Mouse (Mus musculus) adrenal gland, postnatal 0 days (tissue): ENCODE data around the gene Celf6. TPM values are rescaled to one million over a fixed set of nuclear protein-coding genes. Genes with fewer than 3 reads are reported as not detected.

ENCODE experiments used
- polyA plus RNA-seq: library from polyadenylated mRNA; unstranded; fragments of >200 nt; fragmentation: Nextera tagmentation; extraction: Ambion mirVana; gene quantifications from 2 replicates; pipeline ENCODE4 v1.2.1, GENCODE M21; 2015

The Celf6 gene
- polyA plus RNA-seq = 9.9 and 27.3 TPM in 2 replicates

DNA sequence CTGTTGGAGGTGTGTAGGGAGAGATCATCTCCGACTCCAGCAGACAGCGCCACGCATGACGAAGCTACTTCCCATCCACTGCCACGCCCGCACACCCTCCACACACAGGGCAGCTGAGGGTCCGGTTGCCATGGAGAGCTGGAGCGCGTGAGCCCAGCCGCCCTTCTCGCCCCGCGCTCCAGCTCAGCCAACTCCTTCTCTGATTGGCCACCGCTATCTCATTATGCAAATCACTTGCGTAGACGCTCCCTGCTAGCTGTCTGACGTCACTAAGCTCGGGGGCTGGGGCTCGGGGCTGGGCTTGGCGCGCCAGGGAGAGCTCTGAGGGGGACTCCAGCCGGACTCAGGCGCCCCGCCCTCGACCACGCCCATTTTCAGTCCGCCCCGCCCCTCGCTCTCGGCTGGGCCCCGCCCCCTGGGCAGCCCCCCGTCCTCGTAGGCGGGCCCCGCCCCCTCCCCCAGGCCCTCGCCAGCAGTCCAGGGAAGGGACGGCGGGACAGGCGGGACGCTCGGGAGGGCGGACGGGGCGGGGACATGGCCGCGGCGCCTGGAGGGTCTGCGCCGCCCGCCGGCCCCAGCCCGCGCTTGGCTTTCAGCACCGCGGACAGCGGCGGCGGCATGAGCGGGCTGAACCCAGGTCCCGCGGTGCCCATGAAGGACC is at the start of gene Celf6:
Celf6 (plus strand) TSS at position 74 of the 661 bp plus-strand sequence.

DNA sequence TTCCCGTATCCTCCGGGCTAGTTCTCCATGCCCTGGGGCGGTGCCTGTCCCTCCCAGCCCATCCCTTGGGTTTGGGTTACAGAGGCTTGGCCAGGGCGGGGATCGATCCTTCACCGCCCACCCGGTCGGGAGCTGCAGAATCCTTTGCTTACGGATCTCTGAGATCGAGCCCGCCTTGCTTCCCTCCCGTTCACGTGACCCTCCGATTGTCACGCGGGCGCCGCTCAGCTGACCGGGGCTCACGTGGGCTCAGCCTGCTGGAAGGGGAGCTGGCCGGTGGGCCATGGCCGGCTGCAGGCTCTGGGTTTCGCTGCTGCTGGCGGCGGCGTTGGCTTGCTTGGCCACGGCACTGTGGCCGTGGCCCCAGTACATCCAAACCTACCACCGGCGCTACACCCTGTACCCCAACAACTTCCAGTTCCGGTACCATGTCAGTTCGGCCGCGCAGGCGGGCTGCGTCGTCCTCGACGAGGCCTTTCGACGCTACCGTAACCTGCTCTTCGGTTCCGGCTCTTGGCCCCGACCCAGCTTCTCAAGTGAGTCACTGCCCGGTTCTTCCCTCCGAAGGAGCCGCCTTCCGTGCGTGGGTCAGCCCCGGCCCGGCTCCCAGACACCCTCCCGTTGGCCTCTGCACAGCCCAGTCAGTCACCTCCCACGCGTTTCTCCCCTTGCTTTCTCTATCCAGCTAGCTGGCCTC is 38.1 kb upstream of the Celf6 start, which contains the start of the genes Hexa and Tmem202:
Hexa (plus strand) TSS at position 100 of the 697 bp plus-strand sequence.
Tmem202 (minus strand) TSS at position 407 of the 697 bp plus-strand sequence.

DNA sequence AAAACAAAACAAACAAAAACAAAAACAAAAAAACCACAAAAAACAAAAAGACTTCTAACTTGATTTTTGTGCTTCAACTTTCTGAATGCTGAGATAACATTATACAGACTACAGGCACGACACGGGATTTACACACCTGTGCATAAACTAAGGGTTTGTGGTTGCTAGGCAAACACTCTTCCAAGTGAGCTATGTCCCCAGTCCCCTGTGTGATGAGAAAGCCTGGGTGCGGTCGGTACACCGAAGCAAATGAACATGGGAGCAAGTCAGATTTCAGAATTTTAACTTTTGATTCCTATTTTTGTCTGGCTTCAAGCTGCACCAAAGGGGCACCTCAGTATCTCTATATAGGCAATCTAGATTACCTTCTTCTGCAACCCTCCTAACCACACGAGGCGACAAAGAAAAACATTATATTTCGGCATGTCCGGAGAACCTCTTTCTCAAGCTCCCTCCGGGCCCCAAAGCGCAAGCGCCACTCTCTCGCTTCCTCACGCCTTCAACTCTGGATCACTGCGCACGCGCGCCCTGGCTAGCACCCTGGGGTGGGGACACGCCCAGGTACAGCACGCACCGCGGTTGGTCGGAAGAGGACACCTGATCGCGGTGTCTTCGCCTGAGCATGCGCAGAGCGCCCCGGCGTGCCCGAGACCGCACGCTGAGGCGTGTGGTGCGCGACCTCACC is 39.0 kb downstream of the Celf6 start, which contains the start of gene Parp6:
Parp6 (plus strand) TSS at position 663 of the 685 bp plus-strand sequence.

DNA sequence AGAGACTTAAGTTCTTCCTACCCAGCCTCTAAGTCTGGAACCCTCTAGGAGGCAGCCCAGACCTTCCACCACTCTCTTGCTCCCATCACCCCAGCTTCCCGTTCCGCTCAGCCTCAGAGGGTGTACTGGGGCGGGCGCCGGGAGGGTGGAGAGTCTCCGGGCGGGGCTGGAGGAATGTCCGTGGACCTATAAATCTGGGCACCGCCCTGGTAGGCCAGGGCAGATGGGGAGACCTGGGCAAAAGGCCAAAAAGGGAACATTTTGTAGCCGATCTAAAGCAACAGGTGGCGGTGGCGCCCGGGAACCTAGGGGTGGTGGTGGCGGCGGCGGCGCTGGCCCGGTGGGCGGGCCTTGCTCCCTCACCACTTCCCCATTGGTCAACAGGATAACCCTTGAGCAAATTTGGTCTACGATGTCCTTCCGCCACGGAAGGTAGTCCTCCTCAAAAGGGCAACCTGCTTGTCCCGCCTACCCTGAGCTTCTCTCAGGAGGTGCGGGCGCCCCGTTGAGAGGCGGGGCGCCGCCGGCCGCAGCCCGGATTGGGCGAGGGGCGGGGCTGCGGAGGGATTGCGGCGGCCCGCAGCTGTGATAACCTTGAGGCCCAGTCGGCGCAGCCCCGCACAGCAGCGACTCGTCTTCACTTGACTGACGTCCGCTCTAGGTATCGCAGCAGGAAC is 78.4 kb downstream of the Celf6 start, which contains the start of gene Pkm:
Pkm (plus strand) TSS at position 411 of the 677 bp plus-strand sequence.

Other genes starting within 250 kb of the Celf6 start
- gene Bbs4, start 224.4 kb upstream of the Celf6 start, polyA plus RNA-seq = 18.8 and 22.0 TPM in 2 replicates
- gene Arih1, start 91.3 kb upstream of the Celf6 start, polyA plus RNA-seq = 9.0 and 12.4 TPM in 2 replicates
- gene Hexa, start 38.4 kb upstream of the Celf6 start, polyA plus RNA-seq = 93.0 and 107 TPM in 2 replicates
- 2.8 and 4.2 TPM in 2 replicates for gene Tmem202, start 38.1 kb upstream of the Celf6 start, polyA plus RNA-seq
- 22.7 and 31.8 TPM in 2 replicates for gene Parp6, start 39.4 kb downstream of the Celf6 start, polyA plus RNA-seq
- 359 and 553 TPM in 2 replicates for gene Pkm, start 78.5 kb downstream of the Celf6 start, polyA plus RNA-seq
- 0.28 and 0.36 TPM in 2 replicates for gene Gramd2, start 102.2 kb downstream of the Celf6 start, polyA plus RNA-seq
- gene Senp8, start 172.8 kb downstream of the Celf6 start, polyA plus RNA-seq = 6.7 and 7.6 TPM in 2 replicates
- gene Myo9a, start 173.0 kb downstream of the Celf6 start, polyA plus RNA-seq = 6.0 and 6.6 TPM in 2 replicates